Mouse (Mus musculus) ovary, postnatal 10 days (tissue): ENCODE measurements around the gene Ptpn13.

Source experiments
- DNase-seq: peaks from one replicate; pipeline ENCODE4 v3.0.0; 2022; ENCODE audit warnings: low spot score

Ptpn13 gene

GRCm38 (mm10) chr5:103647320-103647719 is 222.3 kb downstream of the Ptpn13 start:
- DNase-seq, result no peak
